Mouse (Mus musculus) G1E (cell line): ENCODE results near the gene Cope.

Experiments
- CTCF ChIP-seq: IDR thresholded peaks from 2 replicates; pipeline ENCODE4 v1.5.1; 2012; ENCODE audit warnings: low read depth, low read length, inconsistent platforms, mixed read lengths
- GATA1 ChIP-seq: IDR thresholded peaks from 2 replicates; pipeline ENCODE4 v1.6.1; 2012; ENCODE audit warnings: borderline replicate concordance, low read length, inconsistent platforms, mixed read lengths

GRCm38 (mm10) chr8:70354004-70354403, 51.7 kb downstream of the Cope start:
- no peak for TF ChIP-seq CTCF
- no peak for TF ChIP-seq GATA1
